Mouse (Mus musculus): Measurements from ENCODE around the gene Ccpg1os.

GRCm38 (mm10) chr9:72935309-72935708 is 49.9 kb downstream of the Ccpg1os start:
- TF ChIP-seq POLR2A (IDR thresholded peaks at IDR 0.05; ENCODE audit: borderline replicate concordance, control insufficient read depth, low read depth, low read length) (no peak), CTCF (IDR thresholded peaks at IDR 0.05; ENCODE audit: control insufficient read depth, insufficient read depth, low read length) (no peak)

Data from bone marrow, adult 2 months (tissue).